Mouse (Mus musculus) neural tube, embryonic 13.5 days (tissue): ENCODE results near the gene Gm14296. TPM values are rescaled to one million over a fixed set of nuclear protein-coding genes. Genes with fewer than 3 reads are reported as not detected.
"Not testable (repeated sequence)": the region's sequence is repeated elsewhere in the genome, so short reads cannot be mapped to it uniquely, and the experiment has no call there.

Source experiments
- ATAC-seq: fragments of 200-750 bp; cut with Nextera tagmentation; 2 replicates; pipeline ENCODE4 v1.8.0; 2017; ENCODE audit warnings: low read depth, mild to moderate bottlenecking, moderate TSS enrichment, moderate library complexity
- H3K27ac ChIP-seq: fragments of 300-500 bp; sonication (generic); replicated peaks from 2 replicates; pipeline ENCODE4 v1.5.1; 2015; ENCODE audit warnings: moderate library complexity, mild to moderate bottlenecking, inconsistent platforms
- H3K27me3 ChIP-seq: fragments of 300-500 bp; sonication (generic); 2 replicates; pipeline ENCODE4 v1.6.1; 2015; ENCODE audit warnings: mild to moderate bottlenecking, inconsistent platforms
- H3K36me3 ChIP-seq: fragments of 300-500 bp; sonication (generic); 2 replicates; pipeline ENCODE4 v1.6.1; 2015; ENCODE audit warnings: mild to moderate bottlenecking, inconsistent platforms
- H3K4me1 ChIP-seq: fragments of 300-500 bp; sonication (generic); replicated peaks from 2 replicates; pipeline ENCODE4 v1.6.1; 2015; ENCODE audit warnings: inconsistent platforms
- H3K4me2 ChIP-seq: fragments of 300-500 bp; sonication (generic); 2 replicates; pipeline ENCODE4 v1.6.1; 2015; ENCODE audit warnings: inconsistent platforms, mild to moderate bottlenecking, moderate library complexity
- H3K4me3 ChIP-seq: fragments of 300-500 bp; sonication (generic); 2 replicates; pipeline ENCODE4 v1.5.1; 2015; ENCODE audit warnings: mild to moderate bottlenecking, inconsistent platforms
- H3K9ac ChIP-seq: fragments of 300-500 bp; sonication (generic); 2 replicates; pipeline ENCODE4 v1.6.1; 2015; ENCODE audit warnings: moderate library complexity, mild to moderate bottlenecking, inconsistent platforms
- H3K9me3 ChIP-seq: fragments of 300-500 bp; sonication (generic); 2 replicates; pipeline ENCODE4 v1.6.1; 2016; ENCODE audit warnings: inconsistent platforms
- WGBS: fragments of 180-500 bp; shearing (Covaris S2); methylation state at CpG from one replicate; pipeline ENCODE4 v1.1.7; 2015; 5-methylcytosine and 5-hydroxymethylcytosine counted together
- polyA plus RNA-seq: library from polyadenylated mRNA; unstranded; fragments of >200 nt; fragmentation: Nextera tagmentation; extraction: Ambion mirVana; gene quantifications from 2 replicates; pipeline ENCODE4 v1.2.1, GENCODE M21; 2015

Gene Gm14296
- 8.8 and 9.7 TPM in 2 replicates for polyA plus RNA-seq

DNA sequence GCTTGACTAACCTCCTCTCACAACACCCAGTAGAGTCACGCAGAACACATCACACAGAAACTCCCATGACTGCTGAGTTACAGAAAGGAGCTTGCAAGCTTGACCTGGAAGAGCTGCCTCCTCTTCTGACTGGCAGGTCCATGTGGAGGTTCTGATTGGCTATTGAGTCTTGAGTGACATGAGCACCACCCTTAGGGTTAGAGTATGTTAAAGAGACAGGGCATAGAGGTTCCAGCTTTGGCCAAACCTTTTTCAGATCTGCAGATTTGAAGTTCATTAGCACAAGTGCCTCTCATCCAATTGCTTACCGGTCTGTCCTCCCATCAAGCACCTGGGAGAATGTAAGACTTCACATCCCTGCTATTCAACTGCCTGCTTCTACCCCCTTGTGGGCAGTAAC, at the start of gene Gm14296:
Gene Gm14296, minus strand, starts transcription at position 101 of the 400 bp plus-strand sequence.
- H3K4me2 ChIP-seq, H3K4me3 ChIP-seq, H3K27ac ChIP-seq, H3K27me3 ChIP-seq, ATAC-seq, H3K36me3 ChIP-seq, H3K4me1 ChIP-seq, H3K9me3 ChIP-seq, H3K9ac ChIP-seq: not testable (repeated sequence)
- no CpG with 5 or more reads among the region's 2 CpGs for WGBS

DNA sequence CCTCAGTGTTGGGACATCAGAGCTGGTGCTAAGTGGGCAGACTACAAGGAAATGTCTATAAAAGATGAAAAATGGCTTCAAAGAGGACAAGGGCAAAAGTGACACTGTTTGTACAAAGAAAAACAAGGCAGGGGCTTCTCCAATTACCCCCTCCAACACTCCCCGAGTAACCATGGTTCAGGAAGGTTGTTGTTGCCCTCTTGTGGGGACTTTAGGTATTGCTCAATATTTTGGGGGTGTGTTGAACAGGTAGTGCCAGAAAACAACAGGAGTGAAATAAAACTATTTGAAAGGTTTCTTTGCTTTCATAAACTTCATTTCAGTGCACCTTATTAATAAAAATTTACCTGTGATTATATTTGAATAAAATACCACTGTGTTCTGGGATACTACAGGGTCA, 22.1 kb downstream of the Gm14296 start:
- not testable (repeated sequence) for ATAC-seq, H3K4me2 ChIP-seq, H3K9ac ChIP-seq, H3K36me3 ChIP-seq, H3K4me1 ChIP-seq, H3K27ac ChIP-seq, H3K4me3 ChIP-seq, H3K27me3 ChIP-seq, H3K9me3 ChIP-seq
- no CpG with 5 or more reads among the region's 1 CpGs for WGBS

Other genes starting within 250 kb of the Gm14296 start
- gene Gm14305, start 219.5 kb downstream of the Gm14296 start, polyA plus RNA-seq = 32.4 and 39.1 TPM in 2 replicates
- gene Gm14295, start 129.2 kb downstream of the Gm14296 start, polyA plus RNA-seq = 11.1 and 12.4 TPM in 2 replicates
- gene Gm14408, start 96.7 kb downstream of the Gm14296 start, polyA plus RNA-seq = not detected in 2 replicates
- 8.8 and 9.1 TPM in 2 replicates for gene Gm14419, start 73.1 kb upstream of the Gm14296 start, polyA plus RNA-seq
- gene Gm14401, start 146.5 kb upstream of the Gm14296 start, polyA plus RNA-seq = not detected in 2 replicates